Mouse (Mus musculus) hindbrain, postnatal 0 days (tissue): Measurements from ENCODE around the gene BC067074. TPM values are rescaled to one million over a fixed set of nuclear protein-coding genes. Genes with fewer than 3 reads are reported as not detected.
A peak's percentile ranks its signal among the peaks of the same experiment; 100 is the strongest.

Source experiments
- ATAC-seq: fragments of 200-750 bp; cut with Nextera tagmentation; 2 replicates; pipeline ENCODE4 v1.8.0; 2017; ENCODE audit warnings: mild to moderate bottlenecking, moderate TSS enrichment, moderate library complexity
- DNase-seq: peaks from one replicate; pipeline ENCODE4 v3.0.0-alpha.2; 2015; ENCODE audit warnings: low spot score
- H3K27ac ChIP-seq: fragments of 300-500 bp; sonication (generic); 2 replicates; pipeline ENCODE4 v1.5.1; 2014; ENCODE audit warnings: mild to moderate bottlenecking
- H3K27me3 ChIP-seq: fragments of 300-500 bp; sonication (generic); 2 replicates; pipeline ENCODE4 v1.6.1; 2014; ENCODE audit warnings: low read length, mixed read lengths; ENCODE audit not compliant: insufficient read depth
- H3K36me3 ChIP-seq: fragments of 300-500 bp; sonication (generic); 2 replicates; pipeline ENCODE4 v1.6.1; 2014; ENCODE audit warnings: low read length, mixed read lengths; ENCODE audit not compliant: insufficient read depth
- H3K4me1 ChIP-seq: fragments of 300-500 bp; sonication (generic); 2 replicates; pipeline ENCODE4 v1.6.1; 2014; ENCODE audit warnings: antibody characterized with exemption, low read length, mixed read lengths; ENCODE audit not compliant: insufficient read depth
- H3K4me2 ChIP-seq: fragments of 300-500 bp; sonication (generic); 2 replicates; pipeline ENCODE4 v1.6.1; 2014; ENCODE audit warnings: low read depth, mild to moderate bottlenecking, low read length, moderate library complexity, mixed read lengths
- H3K4me3 ChIP-seq: fragments of 300-500 bp; sonication (generic); 2 replicates; pipeline ENCODE4 v1.5.1; 2014; ENCODE audit warnings: low read length
- H3K9ac ChIP-seq: fragments of 300-500 bp; sonication (generic); replicated peaks from 2 replicates; pipeline ENCODE4 v1.6.1; 2014; ENCODE audit warnings: mild to moderate bottlenecking, low read length, moderate library complexity, mixed read lengths
- H3K9me3 ChIP-seq: fragments of 300-500 bp; sonication (generic); 2 replicates; pipeline ENCODE4 v1.6.1; 2016; ENCODE audit warnings: low read length, mixed read lengths
- CTCF ChIP-seq: IDR thresholded peaks from 2 replicates; pipeline ENCODE4 v1.5.1; 2016; ENCODE audit warnings: antibody characterized with exemption, control low read depth, low read depth
- WGBS: fragments of 180-500 bp; shearing (Covaris S2); extraction: QIAGEN DNeasy Blood & Tissue Kit; methylation state at CpG from one replicate; pipeline ENCODE4 v1.1.7; 2014; 5-methylcytosine and 5-hydroxymethylcytosine counted together
- polyA plus RNA-seq: library from polyadenylated mRNA; unstranded; fragments of >200 nt; fragmentation: Nextera tagmentation; extraction: Ambion mirVana; gene quantifications from 2 replicates; pipeline ENCODE4 v1.2.1, GENCODE M21; 2015
- total RNA-seq: library from RNA; depleted of rRNA; stranded (reverse); fragments of >200 nt; gene quantifications from 2 replicates; pipeline ENCODE4 v1.2.3, GENCODE M21; 2014

The BC067074 gene
- total and polyA plus RNA-seq, 2 experiments from 2014 or later: 1.1 to 3.0 TPM

DNA sequence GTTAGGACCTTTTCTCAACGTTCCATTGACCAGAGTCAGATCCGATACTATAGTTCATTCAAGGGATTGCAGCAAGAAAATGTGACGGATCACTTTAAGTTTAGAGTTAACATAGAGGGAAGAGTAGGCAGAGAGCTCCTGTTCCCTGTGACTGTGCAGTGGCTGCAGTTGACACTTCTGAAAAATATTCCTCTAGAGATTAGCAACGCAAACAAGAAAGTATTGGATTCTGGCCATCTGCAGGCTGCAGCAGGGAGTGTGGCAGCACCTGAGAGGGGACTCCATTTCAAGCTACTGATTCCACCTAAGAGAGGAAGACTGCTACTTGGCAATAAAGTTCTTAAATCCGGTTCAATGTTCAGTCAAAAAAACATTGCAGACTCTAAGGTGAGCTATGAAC, 26.6 kb downstream of the BC067074 start:
- Histone ChIP-seq H3K4me3 (no peak overlapping the region), H3K4me2 (no peak overlapping the region), H3K27ac (no peak overlapping the region), H3K9me3 (no peaks in the 10 kb centered on the region), H3K27me3 (no peaks in the 10 kb centered on the region), H3K9ac (no peak overlapping the region), H3K36me3 (no peaks in the 10 kb centered on the region), H3K4me1 (no peaks in the 10 kb centered on the region)
- DNase-seq: no peak
- ATAC-seq: no peak
- 86% methylated on average over 5 of the region's 5 CpGs for WGBS
- TF ChIP-seq CTCF: no peak

DNA sequence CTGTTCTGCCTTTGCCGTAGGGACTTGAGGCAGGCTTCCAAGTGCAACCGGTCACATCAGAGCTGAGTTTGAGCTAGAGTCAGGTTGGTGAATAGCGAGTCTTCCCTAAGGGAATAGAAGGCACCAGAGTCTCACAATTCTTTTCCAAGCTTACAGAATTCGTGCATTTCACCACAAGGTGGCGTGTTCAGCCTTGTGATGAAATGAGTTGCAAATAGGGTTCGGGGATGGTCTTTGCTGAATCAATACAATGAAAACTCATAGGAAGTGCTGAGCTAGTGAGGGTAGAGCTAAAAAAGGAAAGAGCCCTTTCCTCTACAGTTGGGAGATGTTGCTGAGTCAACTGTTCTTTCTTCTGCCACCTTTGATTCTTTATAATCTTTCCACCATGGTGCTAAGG, 29.0 kb downstream of the BC067074 start:
- no peaks in the 10 kb centered on the region for H3K27me3 ChIP-seq
- H3K9me3 ChIP-seq: no peaks in the 10 kb centered on the region
- 10% methylated on average over 6 of the region's 6 CpGs for WGBS
- no peak overlapping the region for H3K4me2 ChIP-seq
- H3K27ac ChIP-seq: no peak overlapping the region
- no peaks in the 10 kb centered on the region for H3K36me3 ChIP-seq
- no peak overlapping the region for H3K4me3 ChIP-seq
- TF ChIP-seq CTCF: peak; percentile 83
- DNase-seq (peak; percentile 85), ATAC-seq (peak; percentile 51; the same call in 1 of the 2 replicates)
- H3K9ac ChIP-seq: no peak overlapping the region
- no peaks in the 10 kb centered on the region for H3K4me1 ChIP-seq

DNA sequence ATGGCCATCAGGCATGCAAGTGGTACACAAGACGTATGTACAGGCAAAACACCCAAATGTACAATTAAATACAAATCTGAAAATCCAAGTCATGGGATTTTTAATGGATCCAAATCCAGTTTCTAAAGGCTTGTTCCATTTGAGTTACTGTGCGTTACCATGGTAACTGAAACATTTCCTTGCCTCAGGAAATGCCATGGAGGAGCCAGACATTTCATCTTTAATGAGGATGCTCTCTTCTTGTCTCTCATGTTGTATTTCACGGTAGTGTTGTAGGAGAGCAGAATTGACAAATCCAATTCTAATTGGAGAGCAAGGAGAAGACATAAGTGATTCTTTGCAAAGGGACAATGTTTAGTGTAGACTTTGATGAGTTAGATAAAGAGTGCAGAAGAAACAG, 31.3 kb downstream of the BC067074 start:
- no peak for TF ChIP-seq CTCF
- 71% methylated on average over 3 of the region's 3 CpGs for WGBS
- H3K9ac ChIP-seq: no peak overlapping the region
- H3K27ac ChIP-seq: no peak overlapping the region
- DNase-seq (peak; percentile 15), ATAC-seq (no peak)
- H3K27me3 ChIP-seq: no peaks in the 10 kb centered on the region
- H3K9me3 ChIP-seq: no peaks in the 10 kb centered on the region
- H3K4me3 ChIP-seq: no peak overlapping the region
- no peaks in the 10 kb centered on the region for H3K4me1 ChIP-seq
- H3K4me2 ChIP-seq: no peak overlapping the region
- no peaks in the 10 kb centered on the region for H3K36me3 ChIP-seq

DNA sequence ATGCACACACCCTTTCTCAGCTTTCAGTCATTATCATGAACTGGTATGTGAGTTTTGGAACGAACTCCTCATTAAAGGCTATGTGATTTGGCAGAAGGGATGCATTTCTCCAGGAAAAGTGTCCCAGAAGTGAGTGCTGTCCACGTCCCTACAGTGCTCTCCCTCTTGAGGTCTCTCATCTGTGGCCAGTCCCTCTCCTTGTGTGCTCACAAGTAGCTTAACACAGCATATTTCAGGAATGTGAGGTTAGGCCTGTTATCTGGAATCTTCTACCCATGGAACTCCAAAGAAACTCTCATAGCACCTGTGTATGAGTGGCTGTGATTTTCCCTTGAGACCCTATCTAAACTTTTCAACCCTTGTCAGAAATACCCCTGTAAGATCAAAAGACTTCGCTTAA, 32.7 kb downstream of the BC067074 start:
- WGBS: 91% methylated on average over 3 of the region's 3 CpGs
- Histone ChIP-seq H3K27me3 (no peaks in the 10 kb centered on the region), H3K4me2 (no peak overlapping the region), H3K4me3 (no peak overlapping the region), H3K36me3 (no peaks in the 10 kb centered on the region), H3K4me1 (no peaks in the 10 kb centered on the region), H3K9ac (no peak overlapping the region), H3K27ac (no peak overlapping the region), H3K9me3 (no peaks in the 10 kb centered on the region)
- TF ChIP-seq CTCF: no peak
- ATAC-seq (no peak), DNase-seq (no peak)

DNA sequence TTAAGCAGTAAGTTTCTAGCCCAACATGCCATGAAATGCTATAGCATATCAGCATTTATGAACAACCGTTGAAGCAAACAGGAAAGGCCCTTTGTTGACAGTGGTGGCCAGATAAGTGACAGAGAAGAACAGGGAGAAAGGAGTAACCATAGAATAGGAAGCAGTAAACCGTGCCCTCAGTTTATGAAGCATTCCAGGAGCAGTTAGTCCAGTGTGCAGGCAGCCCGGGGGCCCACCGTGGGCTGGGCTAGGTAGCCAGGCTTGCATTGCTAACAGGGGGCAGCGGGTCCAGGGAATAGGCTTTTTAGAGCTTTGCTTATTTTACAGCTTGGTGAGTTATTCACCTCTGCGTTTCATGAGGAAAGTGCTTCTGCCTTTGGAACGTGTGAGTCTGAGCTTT, 39.3 kb downstream of the BC067074 start:
- DNase-seq: no peak
- Histone ChIP-seq H3K27ac (no peak overlapping the region), H3K4me3 (no peak overlapping the region), H3K4me2 (no peak overlapping the region), H3K27me3 (no peaks in the 10 kb centered on the region), H3K4me1 (no peaks in the 10 kb centered on the region), H3K9me3 (no peaks in the 10 kb centered on the region), H3K9ac (no peak overlapping the region), H3K36me3 (no peaks in the 10 kb centered on the region)
- 71% methylated on average over 7 of the region's 7 CpGs for WGBS
- ATAC-seq: no peak
- TF ChIP-seq CTCF: no peak

DNA sequence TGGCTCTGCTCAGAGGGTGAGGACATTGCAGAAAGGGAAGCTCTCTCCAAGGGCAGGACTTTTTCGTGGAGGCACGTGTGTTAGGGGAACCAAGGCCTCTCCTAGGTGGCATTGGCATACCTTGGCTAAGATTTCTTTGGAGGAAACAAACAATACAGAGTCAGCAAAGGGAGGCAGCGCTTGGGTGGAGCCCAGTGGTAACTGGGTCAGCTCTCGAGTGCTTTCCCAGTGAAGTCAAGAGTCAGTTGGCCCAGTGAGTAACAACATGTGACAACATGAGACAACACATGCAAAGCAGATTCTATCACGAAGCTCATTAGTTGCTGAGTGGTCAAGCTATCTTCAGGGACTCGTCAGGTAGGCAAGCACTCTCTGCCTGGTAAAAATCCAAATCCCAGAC, 40.4 kb downstream of the BC067074 start:
- no peak overlapping the region for H3K4me3 ChIP-seq
- H3K27ac ChIP-seq: no peak overlapping the region
- DNase-seq (no peak), ATAC-seq (no peak)
- no peaks in the 10 kb centered on the region for H3K27me3 ChIP-seq
- H3K9ac ChIP-seq: no peak overlapping the region
- H3K4me2 ChIP-seq: no peak overlapping the region
- 93% methylated on average over 6 of the region's 6 CpGs for WGBS
- no peaks in the 10 kb centered on the region for H3K4me1 ChIP-seq
- no peak for TF ChIP-seq CTCF
- no peaks in the 10 kb centered on the region for H3K36me3 ChIP-seq
- no peaks in the 10 kb centered on the region for H3K9me3 ChIP-seq

DNA sequence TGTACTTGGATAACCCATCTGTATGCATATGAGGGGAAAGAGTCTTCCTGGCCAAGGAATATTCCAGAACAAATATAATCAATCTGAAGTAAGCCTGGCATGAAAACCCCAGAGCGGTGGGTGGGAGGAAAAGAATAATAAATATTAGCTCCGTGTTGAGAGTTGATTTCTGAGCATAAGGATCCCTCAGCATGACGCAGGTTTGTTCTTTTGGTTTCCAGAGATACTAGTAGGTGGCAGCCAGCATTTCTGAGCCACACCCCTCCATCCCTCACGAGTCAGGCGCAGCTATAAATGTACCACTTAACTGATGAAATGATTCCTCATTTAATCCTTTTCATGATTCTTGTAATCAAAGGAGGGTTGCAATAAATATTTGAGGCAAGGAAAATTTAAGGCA, 41.0 kb downstream of the BC067074 start:
- DNase-seq: no peak
- Histone ChIP-seq H3K9me3 (no peaks in the 10 kb centered on the region), H3K4me3 (no peak overlapping the region), H3K36me3 (no peaks in the 10 kb centered on the region), H3K27ac (no peak overlapping the region), H3K9ac (no peak overlapping the region), H3K27me3 (no peaks in the 10 kb centered on the region), H3K4me2 (no peak overlapping the region), H3K4me1 (no peaks in the 10 kb centered on the region)
- 72% methylated on average over 5 of the region's 5 CpGs for WGBS
- no peak for ATAC-seq
- TF ChIP-seq CTCF: no peak
